Mouse (Mus musculus): ENCODE data around the gene Trappc5. TPM values are rescaled to one million over a fixed set of nuclear protein-coding genes. Genes with fewer than 3 reads are reported as not detected.

Gene Trappc5
- total RNA-seq (2021), result 10 to 100 TPM; 17.2 to 21.0 TPM

GRCm38 (mm10) chr8:3676131-3676992 lies at the start of gene Trappc5:
Trappc5 (plus strand) TSS chr8:3676299.
- peak; percentile 94 to 95 for DNase-seq
- intact Hi-C loops (cut with DNase I), result loop anchor here (1.0 to 10.0 kb wide), 5 partner anchors 56 to 322 kb away; partner anchors contain the start of genes A430078G23Rik, Mcoln1, Pet100 and Pex11g

GRCm38 (mm10) chr8:3626971-3627370 lies 49.1 kb upstream of the Trappc5 start:
- intact Hi-C loops (cut with DNase I), result loop anchor here (10.0 kb wide), 1 partner anchor 628 kb away; the partner anchor contains the start of genes Ctxn1 and Snapc2
- DNase-seq, result no peak

GRCm38 (mm10) chr8:3628014-3628413 lies 48.1 kb upstream of the Trappc5 start:
- intact Hi-C loops (cut with DNase I), result loop anchor here (10.0 kb wide), 1 partner anchor 627 kb away; the partner anchor contains the start of genes Ctxn1 and Snapc2
- DNase-seq, result no peak

- peak; percentile 39 to 50 for DNase-seq
- intact Hi-C loops (cut with DNase I), result no loop called here
Observed at GRCm38 (mm10) chr8:3630647-3631477, 45.2 kb upstream of the Trappc5 start, which contains the start of gene Stxbp2. Stxbp2 (plus strand) TSS chr8:3630955.

- DNase-seq, result no peak
- intact Hi-C loops (cut with DNase I), result no loop called here
Observed at GRCm38 (mm10) chr8:3631478-3631875, 44.6 kb upstream of the Trappc5 start.

GRCm38 (mm10) chr8:3645804-3646203 lies 30.3 kb upstream of the Trappc5 start:
- intact Hi-C loops (cut with DNase I), result no loop called here
- peak in 1 of 2 experiments; percentile 30 for DNase-seq

- intact Hi-C loops (cut with DNase I), result no loop called here
- DNase-seq, result no peak
Observed at GRCm38 (mm10) chr8:3646824-3647531, 29.1 kb upstream of the Trappc5 start.

GRCm38 (mm10) chr8:3647561-3647960 lies 28.5 kb upstream of the Trappc5 start:
- DNase-seq, result no peak
- intact Hi-C loops (cut with DNase I), result no loop called here

- intact Hi-C loops (cut with DNase I), result no loop called here
- no peak for DNase-seq
Observed at GRCm38 (mm10) chr8:3648268-3648667, 27.8 kb upstream of the Trappc5 start.

GRCm38 (mm10) chr8:3648990-3649389 lies 27.1 kb upstream of the Trappc5 start:
- no peak for DNase-seq
- intact Hi-C loops (cut with DNase I), result no loop called here

GRCm38 (mm10) chr8:3652845-3653244 lies 23.3 kb upstream of the Trappc5 start:
- intact Hi-C loops (cut with DNase I), result no loop called here
- no peak for DNase-seq

- DNase-seq, result no peak
- intact Hi-C loops (cut with DNase I), result no loop called here
Observed at GRCm38 (mm10) chr8:3654726-3655508, 21.2 kb upstream of the Trappc5 start.

GRCm38 (mm10) chr8:3655526-3655925 lies 20.6 kb upstream of the Trappc5 start, which contains the start of gene Retn:
Retn (plus strand) TSS chr8:3655770.
- intact Hi-C loops (cut with DNase I), result no loop called here
- DNase-seq, result no peak

GRCm38 (mm10) chr8:3656725-3657381 lies 19.2 kb upstream of the Trappc5 start:
- DNase-seq, result no peak
- intact Hi-C loops (cut with DNase I), result no loop called here

GRCm38 (mm10) chr8:3660889-3661288 lies 15.2 kb upstream of the Trappc5 start:
- intact Hi-C loops (cut with DNase I), result no loop called here
- DNase-seq, result no peak

GRCm38 (mm10) chr8:3664405-3664804 lies 11.7 kb upstream of the Trappc5 start:
- intact Hi-C loops (cut with DNase I), result no loop called here
- DNase-seq, result no peak

- no peak for DNase-seq
- intact Hi-C loops (cut with DNase I), result no loop called here
Observed at GRCm38 (mm10) chr8:3665507-3665906, 10.6 kb upstream of the Trappc5 start, which contains the start of gene Mcemp1. Mcemp1 (plus strand) TSS chr8:3665754.

- intact Hi-C loops (cut with DNase I), result loop anchor here (10.0 kb wide), 2 partner anchors 206 to 316 kb away; partner anchors contain the start of genes A430078G23Rik and Pex11g
- DNase-seq, result no peak
Observed at GRCm38 (mm10) chr8:3670388-3670787, 5.7 kb upstream of the Trappc5 start.

- DNase-seq, result peak; percentile 85 to 86
- intact Hi-C loops (cut with DNase I), result loop anchor here (1.0 to 10.0 kb wide), 3 partner anchors 113 to 317 kb away; partner anchors contain the start of genes A430078G23Rik and Pex11g
Observed at GRCm38 (mm10) chr8:3671980-3672491, 4.1 kb upstream of the Trappc5 start, which contains the start of gene Fcor. Fcor (minus strand) TSS chr8:3672362.
